Mouse (Mus musculus): ENCODE measurements around the gene Slc44a4. TPM values are rescaled to one million over a fixed set of nuclear protein-coding genes. Genes with fewer than 3 reads are reported as not detected.

The Slc44a4 gene
- polyA plus RNA-seq, 1 experiment from 2014 or later: not detected

DNA sequence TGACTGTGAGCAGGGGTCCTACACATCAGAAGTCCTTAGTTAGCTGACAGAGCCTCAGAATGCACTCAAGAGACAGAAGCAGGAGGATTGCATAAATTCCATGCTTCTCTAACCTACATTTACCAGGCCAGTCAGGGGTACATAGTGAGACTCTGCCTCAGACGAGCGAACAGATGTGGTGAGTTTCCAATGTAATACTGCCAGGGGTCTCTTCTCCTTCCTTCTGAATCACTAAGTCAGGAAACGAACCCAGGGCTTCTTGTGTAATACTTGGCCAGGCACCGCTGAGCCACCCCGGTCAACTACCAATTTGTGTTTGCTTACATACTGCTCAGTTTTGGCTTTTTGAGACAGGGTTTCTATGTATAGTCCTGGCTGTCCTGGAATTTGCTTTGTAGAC, 26.3 kb upstream of the Slc44a4 start:
- Histone ChIP-seq H3K4me1 (ENCODE audit: control insufficient read depth, insufficient read depth, low read length) (no peaks in the 10 kb centered on the region), H3K27ac (ENCODE audit: low read depth, low read length) (no peak overlapping the region), H3K27me3 (ENCODE audit: control insufficient read depth, insufficient read depth, low read length) (no peaks in the 10 kb centered on the region), H3K9ac (replicated peaks; ENCODE audit: low read depth, low read length) (no peak overlapping the region), H3K4me2 (ENCODE audit: low read depth, low read length) (no peak overlapping the region), H3K9me3 (ENCODE audit: control insufficient read depth, low read length) (no peaks in the 10 kb centered on the region), H3K4me3 (ENCODE audit: low read depth, low read length) (no peak overlapping the region), H3K36me3 (ENCODE audit: control insufficient read depth, insufficient read depth, low read length) (no peaks in the 10 kb centered on the region)
- 83% methylated on average over 5 of the region's 5 CpGs for WGBS
- no peak for ATAC-seq (ENCODE audit: low read depth)

DNA sequence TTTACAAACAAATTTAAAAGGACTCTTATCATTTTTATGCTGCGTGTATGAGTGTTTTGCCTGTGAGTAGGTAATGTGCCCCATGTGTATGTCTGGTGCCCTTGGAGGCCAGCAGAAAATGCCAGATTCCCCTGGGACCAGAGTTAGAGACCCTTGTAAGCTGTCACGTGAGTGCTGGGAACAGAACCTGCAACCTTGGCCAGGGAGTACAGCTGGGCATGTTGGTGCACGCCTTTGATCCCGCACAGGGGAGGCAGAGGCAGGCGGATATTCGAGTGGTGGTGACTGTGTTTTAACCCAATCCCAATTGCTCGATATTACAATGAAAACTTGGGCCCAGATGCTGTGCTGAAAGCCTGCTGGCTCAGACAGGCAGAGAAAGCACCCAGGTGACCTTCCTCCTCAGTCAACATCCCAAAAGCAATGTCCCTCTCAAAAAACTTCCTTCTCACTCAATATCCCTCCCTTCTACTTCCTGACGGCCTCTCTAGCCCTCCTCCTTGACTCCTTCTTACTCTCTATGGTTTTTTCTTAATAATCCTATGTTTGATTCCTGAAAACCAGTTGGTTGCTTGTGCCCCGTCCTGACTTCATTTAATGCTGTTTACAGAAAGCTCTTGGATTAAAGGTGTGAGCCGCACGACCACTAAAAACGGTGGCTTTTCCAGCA, 24.1 kb upstream of the Slc44a4 start:
- no peaks in the 10 kb centered on the region for H3K9me3 ChIP-seq (ENCODE audit: control insufficient read depth, low read length)
- WGBS: 87% methylated on average over 12 of the region's 12 CpGs
- no peak overlapping the region for H3K4me2 ChIP-seq (ENCODE audit: low read depth, low read length)
- no peak overlapping the region for H3K9ac ChIP-seq (replicated peaks; ENCODE audit: low read depth, low read length)
- ATAC-seq (ENCODE audit: low read depth): no peak
- H3K4me3 ChIP-seq (ENCODE audit: low read depth, low read length): no peak overlapping the region
- no peaks in the 10 kb centered on the region for H3K36me3 ChIP-seq (ENCODE audit: control insufficient read depth, insufficient read depth, low read length)
- H3K27ac ChIP-seq (ENCODE audit: low read depth, low read length): no peak overlapping the region
- peaks cover 6% of the 10 kb centered on the region for H3K4me1 ChIP-seq (ENCODE audit: control insufficient read depth, insufficient read depth, low read length)
- H3K27me3 ChIP-seq (ENCODE audit: control insufficient read depth, insufficient read depth, low read length): no peaks in the 10 kb centered on the region

- H3K27ac ChIP-seq (ENCODE audit: low read depth, low read length): no peak overlapping the region
- no peak for ATAC-seq (ENCODE audit: low read depth)
- no peaks in the 10 kb centered on the region for H3K36me3 ChIP-seq (ENCODE audit: control insufficient read depth, insufficient read depth, low read length)
- no peak overlapping the region for H3K4me3 ChIP-seq (ENCODE audit: low read depth, low read length)
- WGBS: 98% methylated on average over 2 of the region's 2 CpGs
- H3K9me3 ChIP-seq (ENCODE audit: control insufficient read depth, low read length): no peaks in the 10 kb centered on the region
- H3K27me3 ChIP-seq (ENCODE audit: control insufficient read depth, insufficient read depth, low read length): no peaks in the 10 kb centered on the region
- no peak overlapping the region for H3K4me2 ChIP-seq (ENCODE audit: low read depth, low read length)
- H3K9ac ChIP-seq (replicated peaks; ENCODE audit: low read depth, low read length): no peak overlapping the region
- H3K4me1 ChIP-seq (ENCODE audit: control insufficient read depth, insufficient read depth, low read length): peaks cover 18% of the 10 kb centered on the region
Measured at GRCm38 (mm10) chr17:34891377-34891776, 22.9 kb upstream of the Slc44a4 start.

DNA sequence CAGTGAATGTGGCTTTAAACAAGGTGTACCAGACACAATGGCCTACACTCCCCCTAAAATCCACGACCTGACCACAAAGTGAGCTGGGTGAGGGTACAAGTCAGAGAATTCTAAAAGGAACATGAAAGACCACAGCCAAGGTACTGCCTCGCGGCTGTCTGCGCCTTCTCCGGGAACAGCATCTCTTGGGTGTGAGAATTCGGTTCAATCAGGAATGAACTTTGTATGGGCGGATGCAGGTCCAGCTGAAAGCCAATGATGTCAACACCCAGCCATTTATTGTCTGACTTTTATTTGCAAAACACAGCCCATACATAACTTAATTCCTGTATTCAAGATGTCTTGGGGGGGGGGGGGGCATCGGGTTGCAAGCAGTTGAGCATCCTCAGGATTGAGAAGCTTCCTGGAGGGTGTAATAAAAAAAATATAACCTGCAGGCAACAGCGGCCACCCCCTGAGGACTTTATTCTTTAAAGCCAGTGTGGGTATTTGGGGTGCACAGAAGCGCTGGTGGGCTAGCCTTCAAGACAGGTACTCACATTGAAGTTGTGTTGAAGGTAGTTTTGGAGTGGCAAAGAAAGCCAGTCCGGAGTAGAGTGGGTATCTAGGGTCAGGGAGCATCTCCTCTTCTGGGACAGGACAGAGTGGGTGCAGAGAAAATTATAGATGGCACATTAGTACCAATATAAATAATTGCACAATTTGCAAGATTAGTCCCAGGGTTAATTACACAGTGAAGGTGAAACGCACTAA, 21.0 kb upstream of the Slc44a4 start:
- H3K27me3 ChIP-seq (ENCODE audit: control insufficient read depth, insufficient read depth, low read length): no peaks in the 10 kb centered on the region
- peak overlapping the region; percentile 43; the same call in 1 of the 2 replicates for H3K9ac ChIP-seq (replicated peaks; ENCODE audit: low read depth, low read length)
- peak overlapping the region; percentile 55 for H3K4me2 ChIP-seq (ENCODE audit: low read depth, low read length)
- H3K4me1 ChIP-seq (ENCODE audit: control insufficient read depth, insufficient read depth, low read length): peaks cover 32% of the 10 kb centered on the region
- ATAC-seq (ENCODE audit: low read depth): no peak
- H3K36me3 ChIP-seq (ENCODE audit: control insufficient read depth, insufficient read depth, low read length): no peaks in the 10 kb centered on the region
- peak overlapping the region; percentile 79; the same call in 1 of the 2 replicates for H3K4me3 ChIP-seq (ENCODE audit: low read depth, low read length)
- peak overlapping the region; percentile 90 for H3K27ac ChIP-seq (ENCODE audit: low read depth, low read length)
- 72% methylated on average over 12 of the region's 12 CpGs for WGBS
- no peaks in the 10 kb centered on the region for H3K9me3 ChIP-seq (ENCODE audit: control insufficient read depth, low read length)

DNA sequence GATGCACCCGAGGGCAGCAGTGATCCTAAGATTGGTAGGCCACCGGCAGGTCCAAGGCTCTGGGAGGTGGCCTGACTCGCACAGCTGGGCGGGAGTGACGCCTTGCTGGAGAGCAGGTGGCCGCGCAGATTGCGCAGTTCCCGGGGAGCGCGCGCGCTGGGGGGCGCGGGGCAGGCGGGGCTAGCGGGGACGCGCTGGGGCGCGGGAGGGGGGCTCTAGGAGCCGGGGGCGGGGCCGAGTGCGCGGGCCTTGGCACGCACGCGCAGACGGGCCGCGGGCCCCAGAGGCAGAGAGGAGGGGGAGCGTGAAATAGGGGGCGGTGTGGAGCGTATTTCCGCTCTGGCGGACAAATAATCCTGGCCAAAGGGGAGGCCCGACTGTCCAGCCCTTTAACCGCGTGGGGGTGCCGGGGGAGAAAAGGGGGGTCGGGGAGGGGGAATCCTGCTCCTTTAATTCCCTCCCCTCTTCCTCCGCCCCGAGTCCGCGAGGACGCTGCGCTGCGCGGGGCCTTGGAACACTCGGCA, 20.1 kb upstream of the Slc44a4 start:
- H3K4me2 ChIP-seq (ENCODE audit: low read depth, low read length): peak overlapping the region; percentile 82
- peaks cover 32% of the 10 kb centered on the region for H3K4me1 ChIP-seq (ENCODE audit: control insufficient read depth, insufficient read depth, low read length)
- H3K27me3 ChIP-seq (ENCODE audit: control insufficient read depth, insufficient read depth, low read length): no peaks in the 10 kb centered on the region
- H3K27ac ChIP-seq (ENCODE audit: low read depth, low read length): peak overlapping the region; percentile 90
- peak; percentile 87 for ATAC-seq (ENCODE audit: low read depth)
- 3% methylated on average over 32 of the region's 51 CpGs for WGBS
- no peaks in the 10 kb centered on the region for H3K36me3 ChIP-seq (ENCODE audit: control insufficient read depth, insufficient read depth, low read length)
- H3K4me3 ChIP-seq (ENCODE audit: low read depth, low read length): peak overlapping the region; percentile 79
- H3K9me3 ChIP-seq (ENCODE audit: control insufficient read depth, low read length): no peaks in the 10 kb centered on the region
- H3K9ac ChIP-seq (replicated peaks; ENCODE audit: low read depth, low read length): peak overlapping the region; percentile 92

DNA sequence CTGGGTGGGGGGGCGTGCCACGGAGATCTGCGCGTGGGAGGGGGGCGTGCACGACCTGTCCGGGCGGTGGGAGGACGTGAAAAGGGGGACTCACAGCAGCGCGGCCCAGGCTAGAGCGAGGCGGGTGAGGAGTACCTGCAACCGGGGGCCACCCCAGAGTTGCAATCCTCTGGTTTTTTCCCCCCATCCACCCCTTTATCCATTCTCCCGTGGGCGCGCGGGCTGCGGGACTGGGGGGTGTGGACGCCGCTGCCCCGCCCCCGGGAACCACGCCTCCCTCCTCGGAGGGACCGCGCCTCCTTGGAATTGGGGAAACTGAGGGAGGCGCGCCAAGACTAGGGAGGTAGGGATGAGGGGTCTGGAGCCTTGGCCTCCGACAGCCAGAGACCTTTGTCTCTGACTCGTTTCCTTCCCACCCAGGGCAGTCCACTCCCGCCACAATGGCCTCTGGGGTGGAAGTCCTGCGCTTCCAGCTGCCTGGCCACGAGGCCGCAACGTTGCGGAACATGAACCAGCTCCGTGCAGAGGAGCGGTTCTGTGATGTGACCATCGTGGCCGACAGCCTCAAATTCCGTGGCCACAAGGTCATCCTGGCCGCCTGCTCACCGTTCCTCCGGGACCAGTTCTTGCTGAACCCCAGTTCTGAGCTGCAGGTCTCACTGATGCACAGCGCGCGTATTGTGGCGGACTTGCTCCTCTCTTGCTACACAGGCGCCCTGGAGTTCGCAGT, 19.3 kb upstream of the Slc44a4 start:
- peak overlapping the region; percentile 82 for H3K4me2 ChIP-seq (ENCODE audit: low read depth, low read length)
- peaks cover 32% of the 10 kb centered on the region for H3K4me1 ChIP-seq (ENCODE audit: control insufficient read depth, insufficient read depth, low read length)
- H3K9me3 ChIP-seq (ENCODE audit: control insufficient read depth, low read length): no peaks in the 10 kb centered on the region
- 9% methylated on average over 39 of the region's 51 CpGs for WGBS
- peak overlapping the region; percentile 79 for H3K4me3 ChIP-seq (ENCODE audit: low read depth, low read length)
- H3K9ac ChIP-seq (replicated peaks; ENCODE audit: low read depth, low read length): peak overlapping the region; percentile 92
- no peaks in the 10 kb centered on the region for H3K27me3 ChIP-seq (ENCODE audit: control insufficient read depth, insufficient read depth, low read length)
- ATAC-seq (ENCODE audit: low read depth): peak; percentile 41
- no peaks in the 10 kb centered on the region for H3K36me3 ChIP-seq (ENCODE audit: control insufficient read depth, insufficient read depth, low read length)
- peak overlapping the region; percentile 90 for H3K27ac ChIP-seq (ENCODE audit: low read depth, low read length)

DNA sequence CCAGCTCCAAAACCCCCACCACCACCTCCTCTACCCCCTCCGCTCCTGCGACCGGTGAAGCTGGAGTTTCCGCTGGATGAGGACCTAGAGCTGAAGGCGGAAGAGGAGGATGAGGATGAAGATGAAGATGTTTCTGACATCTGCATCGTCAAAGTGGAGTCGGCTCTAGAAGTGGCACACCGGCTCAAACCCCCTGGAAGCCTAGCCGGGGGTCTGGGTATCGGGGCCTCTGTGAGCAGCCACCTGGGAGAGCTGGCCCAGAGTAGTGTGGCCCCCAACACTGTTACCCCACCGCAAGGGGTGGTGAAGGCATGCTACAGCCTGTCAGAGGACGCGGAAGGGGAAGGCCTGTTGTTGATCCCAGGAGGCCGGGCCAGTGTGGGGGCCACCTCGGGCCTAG, 18.5 kb upstream of the Slc44a4 start:
- H3K27ac ChIP-seq (ENCODE audit: low read depth, low read length): peak overlapping the region; percentile 90; the same call in 1 of the 2 replicates
- 86% methylated on average over 15 of the region's 15 CpGs for WGBS

GRCm38 (mm10) chr17:34896366-34896765, 17.9 kb upstream of the Slc44a4 start:
- no peaks in the 10 kb centered on the region for H3K36me3 ChIP-seq (ENCODE audit: control insufficient read depth, insufficient read depth, low read length)
- no peaks in the 10 kb centered on the region for H3K27me3 ChIP-seq (ENCODE audit: control insufficient read depth, insufficient read depth, low read length)
- H3K4me2 ChIP-seq (ENCODE audit: low read depth, low read length): peak overlapping the region; percentile 82; the same call in 1 of the 2 replicates
- 89% methylated on average over 17 of the region's 17 CpGs for WGBS
- no peak overlapping the region for H3K27ac ChIP-seq (ENCODE audit: low read depth, low read length)
- H3K4me3 ChIP-seq (ENCODE audit: low read depth, low read length): no peak overlapping the region; the same call in 1 of the 2 replicates
- no peak overlapping the region for H3K9ac ChIP-seq (replicated peaks; ENCODE audit: low read depth, low read length)
- peaks cover 37% of the 10 kb centered on the region for H3K4me1 ChIP-seq (ENCODE audit: control insufficient read depth, insufficient read depth, low read length)
- no peak for ATAC-seq (ENCODE audit: low read depth)
- H3K9me3 ChIP-seq (ENCODE audit: control insufficient read depth, low read length): no peaks in the 10 kb centered on the region

More for the DNA sequence above, 18.5 kb upstream of the Slc44a4 start:
- H3K27me3 ChIP-seq (ENCODE audit: control insufficient read depth, insufficient read depth, low read length): no peaks in the 10 kb centered on the region
- no peaks in the 10 kb centered on the region for H3K36me3 ChIP-seq (ENCODE audit: control insufficient read depth, insufficient read depth, low read length)
- peak overlapping the region; percentile 79 for H3K4me3 ChIP-seq (ENCODE audit: low read depth, low read length)
- no peaks in the 10 kb centered on the region for H3K9me3 ChIP-seq (ENCODE audit: control insufficient read depth, low read length)
- peak overlapping the region; percentile 92 for H3K9ac ChIP-seq (replicated peaks; ENCODE audit: low read depth, low read length)
- H3K4me1 ChIP-seq (ENCODE audit: control insufficient read depth, insufficient read depth, low read length): peaks cover 37% of the 10 kb centered on the region
- H3K4me2 ChIP-seq (ENCODE audit: low read depth, low read length): peak overlapping the region; percentile 82
- ATAC-seq (ENCODE audit: low read depth): no peak

Measured in neural tube, embryonic 14.5 days (tissue).